Mouse (Mus musculus): Measurements from ENCODE around the gene Bicd2.

Gene Bicd2

GRCm38 (mm10) chr13:49326246-49327206 lies 14.9 kb upstream of the Bicd2 start:
- DNase-seq: peak in 1 of 2 experiments; percentile 72

- DNase-seq: no peak
These were observed 13.3 kb upstream of the Bicd2 start for GRCm38 (mm10) chr13:49328101-49328500.

GRCm38 (mm10) chr13:49333250-49333649 lies 8.1 kb upstream of the Bicd2 start:
- no peak for DNase-seq

GRCm38 (mm10) chr13:49335077-49335982 lies 6.1 kb upstream of the Bicd2 start:
- DNase-seq: no peak

GRCm38 (mm10) chr13:49338893-49339546 lies 2.4 kb upstream of the Bicd2 start:
- peak; percentile 66 to 81 for DNase-seq

GRCm38 (mm10) chr13:49341831-49342722 lies 692 bp downstream of the Bicd2 start:
- no peak for DNase-seq

- no peak for DNase-seq
These were observed 1.3 kb downstream of the Bicd2 start for GRCm38 (mm10) chr13:49342723-49343100.

GRCm38 (mm10) chr13:49344567-49344966 lies 3.2 kb downstream of the Bicd2 start:
- DNase-seq: no peak

- peak; percentile 51 to 82 for DNase-seq
These were observed 4.1 kb downstream of the Bicd2 start for GRCm38 (mm10) chr13:49345476-49345875.

GRCm38 (mm10) chr13:49348522-49348921 lies 7.1 kb downstream of the Bicd2 start:
- DNase-seq: no peak

GRCm38 (mm10) chr13:49349335-49349734 lies 8.0 kb downstream of the Bicd2 start:
- no peak for DNase-seq

- no peak for DNase-seq
These were observed 8.6 kb downstream of the Bicd2 start for GRCm38 (mm10) chr13:49349836-49350505.

- no peak for DNase-seq
These were observed 11.3 kb downstream of the Bicd2 start for GRCm38 (mm10) chr13:49352581-49353159.

GRCm38 (mm10) chr13:49353422-49353821 lies 12.0 kb downstream of the Bicd2 start:
- DNase-seq: no peak

- no peak for DNase-seq
These were observed 12.7 kb downstream of the Bicd2 start for GRCm38 (mm10) chr13:49353991-49354507.

GRCm38 (mm10) chr13:49355461-49356061 lies 14.2 kb downstream of the Bicd2 start:
- DNase-seq: no peak

GRCm38 (mm10) chr13:49356090-49356489 lies 14.7 kb downstream of the Bicd2 start:
- no peak for DNase-seq

GRCm38 (mm10) chr13:49357367-49358026 lies 16.1 kb downstream of the Bicd2 start:
- DNase-seq: no peak

- no peak for DNase-seq
These were observed 16.8 kb downstream of the Bicd2 start for GRCm38 (mm10) chr13:49358184-49358583.

Measured in lung, postnatal 4 days (tissue).